Mouse (Mus musculus) E14TG2a.4 (cell line): ENCODE data around the gene Abcf2.

ENCODE experiments used
- CTCF ChIP-seq: conservative IDR thresholded peaks from 2 replicates; pipeline ENCODE4 v1.5.1; 2014; ENCODE audit warnings: low read length
- NANOG ChIP-seq: IDR thresholded peaks from 2 replicates; pipeline ENCODE4 v1.6.1; 2014; ENCODE audit warnings: borderline replicate concordance, low read length, mixed read lengths
- POU5F1 ChIP-seq: IDR thresholded peaks from 2 replicates; pipeline ENCODE4 v1.6.1; 2014; ENCODE audit warnings: low read length, borderline replicate concordance

DNA sequence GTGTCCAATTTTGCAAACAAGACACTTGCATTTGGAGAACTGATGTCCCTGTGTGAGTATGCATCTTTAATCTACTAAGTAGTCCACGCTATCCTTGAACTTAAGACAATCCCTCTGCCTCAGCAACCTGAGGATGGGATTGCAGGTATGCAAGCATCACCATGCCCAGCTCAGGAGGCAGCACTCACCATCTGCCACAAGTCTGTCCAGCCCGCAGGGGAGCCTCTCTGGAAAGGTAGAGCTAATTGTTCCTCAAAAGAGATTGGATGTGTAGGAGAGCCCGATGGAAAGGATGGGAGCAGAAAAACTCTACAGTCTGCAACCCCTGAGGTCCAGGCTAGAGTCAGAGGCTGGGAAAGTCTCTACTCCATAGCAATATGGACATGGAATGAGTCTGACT lies 41.7 kb upstream of the Abcf2 start:
- TF ChIP-seq CTCF (no peak), NANOG (no peak), POU5F1 (no peak)
